Mouse (Mus musculus) kidney, embryonic 14.5 days (tissue): ENCODE data around the gene Lrrc32. TPM values are rescaled to one million over a fixed set of nuclear protein-coding genes. Genes with fewer than 3 reads are reported as not detected.

Source experiments
- ATAC-seq: fragments of 200-750 bp; cut with Nextera tagmentation; 2 replicates; pipeline ENCODE4 v1.8.0; 2017; ENCODE audit warnings: moderate number of reproducible peaks, mild to moderate bottlenecking, moderate TSS enrichment, moderate library complexity; ENCODE audit not compliant: low FRiP score, low TSS enrichment
- H3K27ac ChIP-seq: fragments of 300-500 bp; sonication (generic); 2 replicates; pipeline ENCODE4 v1.5.1; 2014; ENCODE audit warnings: low read depth, mild to moderate bottlenecking, low read length, moderate library complexity, mixed read lengths
- H3K27me3 ChIP-seq: fragments of 300-500 bp; sonication (generic); 2 replicates; pipeline ENCODE4 v1.6.1; 2014; ENCODE audit warnings: mild to moderate bottlenecking, low read length; ENCODE audit not compliant: control insufficient read depth, insufficient read depth
- H3K36me3 ChIP-seq: fragments of 300-500 bp; sonication (generic); 2 replicates; pipeline ENCODE4 v1.6.1; 2014; ENCODE audit warnings: low read length, mixed read lengths; ENCODE audit not compliant: control insufficient read depth, insufficient read depth
- H3K4me1 ChIP-seq: fragments of 300-500 bp; sonication (generic); 2 replicates; pipeline ENCODE4 v1.6.1; 2014; ENCODE audit warnings: low read length, mixed read lengths; ENCODE audit not compliant: control insufficient read depth, insufficient read depth
- H3K4me2 ChIP-seq: fragments of 300-500 bp; sonication (generic); replicated peaks from 2 replicates; pipeline ENCODE4 v1.6.1; 2014; ENCODE audit warnings: low read depth, mild to moderate bottlenecking, low read length
- H3K4me3 ChIP-seq: fragments of 300-500 bp; sonication (generic); 2 replicates; pipeline ENCODE4 v1.5.1; 2014; ENCODE audit warnings: mild to moderate bottlenecking, low read length
- H3K9ac ChIP-seq: fragments of 300-500 bp; sonication (generic); 2 replicates; pipeline ENCODE4 v1.6.1; 2014; ENCODE audit warnings: low read depth, mild to moderate bottlenecking, low read length, moderate library complexity
- H3K9me3 ChIP-seq: fragments of 300-500 bp; sonication (generic); 2 replicates; pipeline ENCODE4 v1.6.1; 2016; ENCODE audit warnings: low read length; ENCODE audit not compliant: control insufficient read depth
- whole genome bisulfite sequencing: fragments of 180-500 bp; shearing (Covaris S2); extraction: QIAGEN DNeasy Blood & Tissue Kit; methylation state at CpG from one replicate; pipeline ENCODE4 v1.1.7; 2014; 5-methylcytosine and 5-hydroxymethylcytosine counted together
- polyA plus RNA-seq: library from polyadenylated mRNA; unstranded; fragments of >200 nt; fragmentation: Nextera tagmentation; extraction: Ambion mirVana; gene quantifications from 2 replicates; pipeline ENCODE4 v1.2.1, GENCODE M21; 2014

Gene Lrrc32
- polyA plus RNA-seq, 1 experiment from 2014 or later = 13.7 TPM

DNA sequence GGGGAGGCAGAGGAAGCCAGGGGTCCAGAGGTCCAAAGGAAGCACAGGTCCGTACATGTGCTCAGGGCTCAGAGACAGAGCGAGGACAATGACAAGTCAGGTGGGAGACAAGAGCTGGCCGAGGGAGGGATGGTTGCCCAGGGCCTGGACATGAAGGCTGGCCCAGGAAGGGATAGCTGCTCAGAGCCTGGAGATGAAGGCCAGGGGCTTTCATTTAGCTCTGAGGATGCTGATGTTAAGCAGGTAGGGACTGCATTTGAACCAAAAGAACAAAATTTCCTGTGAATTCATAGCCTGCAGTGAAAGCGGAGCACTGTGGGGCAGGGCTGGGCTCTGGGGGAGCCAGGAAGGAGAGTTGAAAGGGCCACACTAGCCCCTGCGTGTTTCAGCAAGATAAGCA, 3.2 kb downstream of the Lrrc32 start:
- Histone ChIP-seq H3K9me3 (no peaks in the 10 kb centered on the region), H3K4me1 (peaks cover 33% of the 10 kb centered on the region), H3K27ac (no peak overlapping the region), H3K4me2 (peak overlapping the region; percentile 86), H3K4me3 (no peak overlapping the region), H3K36me3 (peaks cover 4% of the 10 kb centered on the region; the same call in 1 of the 2 replicates), H3K27me3 (no peaks in the 10 kb centered on the region), H3K9ac (0 out of 2 replicates have a peak overlapping the region, but pooled peaks have one; percentile 28)
- 65% methylated on average over 5 of the region's 5 CpGs for WGBS
- no peak for ATAC-seq

DNA sequence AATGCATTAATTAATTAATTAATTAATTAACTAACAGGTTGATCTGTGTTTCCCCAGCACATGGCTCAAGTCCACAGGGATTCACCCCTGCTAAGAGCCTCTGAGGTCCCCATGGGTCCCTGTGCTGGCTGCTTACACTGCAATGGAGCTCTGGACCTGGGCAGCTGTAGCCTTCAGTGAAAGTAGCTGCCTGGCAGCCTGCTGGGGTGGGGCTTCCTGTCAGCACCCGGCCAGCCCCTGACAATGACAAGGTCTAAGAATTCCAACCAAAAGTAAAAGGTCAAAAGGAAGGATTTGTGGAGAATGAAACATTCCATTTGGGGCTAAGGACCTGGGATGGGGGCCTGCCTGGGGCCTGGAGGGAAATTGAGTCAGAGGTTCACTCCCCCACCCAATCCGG, 4.2 kb downstream of the Lrrc32 start:
- H3K9ac ChIP-seq = no peak overlapping the region
- H3K9me3 ChIP-seq = no peaks in the 10 kb centered on the region
- peaks cover 6% of the 10 kb centered on the region; the same call in 1 of the 2 replicates for H3K36me3 ChIP-seq
- no peak overlapping the region for H3K4me2 ChIP-seq
- H3K4me1 ChIP-seq = peaks cover 33% of the 10 kb centered on the region
- no peak for ATAC-seq
- no peaks in the 10 kb centered on the region for H3K27me3 ChIP-seq
- no peak overlapping the region for H3K27ac ChIP-seq
- WGBS = 58% methylated on average over 2 of the region's 2 CpGs
- no peak overlapping the region for H3K4me3 ChIP-seq

DNA sequence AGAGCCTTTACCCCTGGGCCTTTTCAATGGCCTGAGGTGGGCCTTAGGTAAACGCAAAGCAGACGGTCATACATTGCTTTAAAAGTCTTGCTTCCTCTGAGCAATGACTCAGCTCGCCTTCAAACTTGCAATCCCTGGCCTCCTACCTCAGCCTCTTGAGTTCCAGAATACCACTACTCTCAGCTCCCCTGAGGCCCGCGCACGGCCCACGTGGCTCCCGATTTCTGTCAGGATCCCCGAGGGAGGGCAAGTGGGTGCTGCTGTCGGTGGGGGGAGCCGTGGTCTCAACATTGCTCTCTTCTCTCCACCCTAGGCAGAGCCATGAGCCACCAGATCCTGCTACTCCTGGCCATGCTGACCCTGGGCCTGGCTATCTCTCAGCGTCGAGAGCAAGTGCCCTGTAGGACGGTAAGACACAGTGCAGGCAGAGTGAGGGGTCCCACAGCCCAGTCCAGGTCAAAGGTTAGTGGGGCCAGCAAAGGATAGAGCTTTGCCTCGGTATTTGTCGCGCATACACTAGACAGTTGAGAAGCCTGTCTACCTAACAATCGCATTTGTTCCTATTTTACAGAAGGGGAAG, 4.9 kb downstream of the Lrrc32 start:
- WGBS = 70% methylated on average over 18 of the region's 18 CpGs
- ATAC-seq = no peak
- H3K4me3 ChIP-seq = no peak overlapping the region

DNA sequence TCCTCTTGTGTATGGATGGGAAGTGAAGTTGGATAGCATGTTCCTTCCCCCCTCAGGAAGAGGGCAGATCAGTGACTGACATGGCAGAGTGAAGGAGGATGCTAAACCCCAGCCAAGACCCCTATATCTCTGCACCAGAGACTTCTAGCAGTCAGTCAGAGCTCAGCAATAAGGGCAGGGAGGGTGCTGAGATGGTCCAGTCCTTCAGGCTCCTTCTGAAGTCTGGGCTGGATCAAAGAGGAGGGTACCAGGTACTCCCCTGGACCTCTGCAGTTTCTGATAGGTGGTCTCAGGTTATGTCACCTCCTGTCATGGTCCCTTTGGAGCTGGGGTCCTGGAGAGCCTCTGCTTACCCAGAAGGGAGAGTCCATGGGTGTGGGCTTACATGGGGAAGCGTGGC, 6.5 kb downstream of the Lrrc32 start:
- H3K9me3 ChIP-seq = no peaks in the 10 kb centered on the region
- H3K27ac ChIP-seq = no peak overlapping the region
- no peaks in the 10 kb centered on the region for H3K27me3 ChIP-seq
- no peak overlapping the region for H3K9ac ChIP-seq
- no peak overlapping the region for H3K4me2 ChIP-seq
- WGBS = 84% methylated on average over 1 of the region's 1 CpGs
- peaks cover 19% of the 10 kb centered on the region for H3K36me3 ChIP-seq
- H3K4me1 ChIP-seq = peaks cover 26% of the 10 kb centered on the region
- ATAC-seq = no peak
- H3K4me3 ChIP-seq = no peak overlapping the region

More for the DNA sequence above, 4.9 kb downstream of the Lrrc32 start:
- Histone ChIP-seq H3K4me2 (no peak overlapping the region), H3K9me3 (no peaks in the 10 kb centered on the region), H3K4me1 (peaks cover 30% of the 10 kb centered on the region), H3K27me3 (no peaks in the 10 kb centered on the region), H3K9ac (no peak overlapping the region), H3K36me3 (peaks cover 7% of the 10 kb centered on the region), H3K27ac (no peak overlapping the region)

DNA sequence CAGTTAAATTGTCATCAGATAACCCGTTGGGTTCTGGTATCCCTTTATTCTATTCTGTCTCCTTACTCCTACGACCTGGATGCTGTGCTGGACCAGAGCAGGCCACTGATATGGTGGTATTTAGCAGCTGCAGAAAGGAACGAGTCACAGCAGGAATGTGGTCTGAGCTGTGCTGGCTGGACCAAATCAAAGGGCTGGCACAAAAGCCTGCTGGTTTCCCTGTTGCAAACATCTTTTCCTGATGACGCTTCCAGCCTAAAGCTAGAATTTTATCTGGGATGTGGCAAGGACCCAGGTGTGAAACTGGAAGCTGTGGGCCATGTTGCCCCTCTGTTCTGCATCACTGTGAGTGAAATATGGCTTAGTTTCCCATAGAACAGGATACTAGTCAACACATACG, 8.4 kb downstream of the Lrrc32 start:
- Histone ChIP-seq H3K36me3 (peaks cover 19% of the 10 kb centered on the region), H3K4me1 (peaks cover 20% of the 10 kb centered on the region), H3K4me3 (no peak overlapping the region), H3K4me2 (no peak overlapping the region), H3K9me3 (no peaks in the 10 kb centered on the region), H3K9ac (no peak overlapping the region), H3K27ac (no peak overlapping the region), H3K27me3 (no peaks in the 10 kb centered on the region)
- WGBS = 66% methylated on average over 5 of the region's 5 CpGs
- ATAC-seq = no peak

DNA sequence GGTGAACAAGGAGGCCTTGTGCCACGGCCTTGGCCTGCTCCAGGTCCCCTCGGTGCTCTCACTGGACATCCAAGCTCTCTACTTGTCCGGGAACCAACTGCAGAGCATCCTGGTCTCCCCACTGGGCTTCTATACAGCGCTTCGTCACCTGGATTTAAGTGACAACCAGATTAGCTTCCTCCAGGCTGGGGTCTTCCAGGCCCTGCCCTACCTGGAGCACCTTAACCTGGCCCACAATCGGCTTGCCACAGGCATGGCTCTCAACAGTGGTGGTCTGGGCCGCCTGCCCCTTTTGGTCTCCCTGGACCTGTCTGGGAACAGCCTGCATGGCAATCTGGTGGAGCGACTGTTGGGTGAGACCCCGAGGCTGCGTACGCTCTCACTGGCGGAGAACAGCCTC, 9.0 kb downstream of the Lrrc32 start:
- H3K4me1 ChIP-seq = peaks cover 26% of the 10 kb centered on the region
- no peaks in the 10 kb centered on the region for H3K9me3 ChIP-seq
- H3K27ac ChIP-seq = no peak overlapping the region
- ATAC-seq = no peak
- H3K9ac ChIP-seq = no peak overlapping the region
- peaks cover 19% of the 10 kb centered on the region for H3K36me3 ChIP-seq
- no peak overlapping the region for H3K4me3 ChIP-seq
- WGBS = 94% methylated on average over 12 of the region's 12 CpGs
- H3K27me3 ChIP-seq = no peaks in the 10 kb centered on the region
- no peak overlapping the region for H3K4me2 ChIP-seq

DNA sequence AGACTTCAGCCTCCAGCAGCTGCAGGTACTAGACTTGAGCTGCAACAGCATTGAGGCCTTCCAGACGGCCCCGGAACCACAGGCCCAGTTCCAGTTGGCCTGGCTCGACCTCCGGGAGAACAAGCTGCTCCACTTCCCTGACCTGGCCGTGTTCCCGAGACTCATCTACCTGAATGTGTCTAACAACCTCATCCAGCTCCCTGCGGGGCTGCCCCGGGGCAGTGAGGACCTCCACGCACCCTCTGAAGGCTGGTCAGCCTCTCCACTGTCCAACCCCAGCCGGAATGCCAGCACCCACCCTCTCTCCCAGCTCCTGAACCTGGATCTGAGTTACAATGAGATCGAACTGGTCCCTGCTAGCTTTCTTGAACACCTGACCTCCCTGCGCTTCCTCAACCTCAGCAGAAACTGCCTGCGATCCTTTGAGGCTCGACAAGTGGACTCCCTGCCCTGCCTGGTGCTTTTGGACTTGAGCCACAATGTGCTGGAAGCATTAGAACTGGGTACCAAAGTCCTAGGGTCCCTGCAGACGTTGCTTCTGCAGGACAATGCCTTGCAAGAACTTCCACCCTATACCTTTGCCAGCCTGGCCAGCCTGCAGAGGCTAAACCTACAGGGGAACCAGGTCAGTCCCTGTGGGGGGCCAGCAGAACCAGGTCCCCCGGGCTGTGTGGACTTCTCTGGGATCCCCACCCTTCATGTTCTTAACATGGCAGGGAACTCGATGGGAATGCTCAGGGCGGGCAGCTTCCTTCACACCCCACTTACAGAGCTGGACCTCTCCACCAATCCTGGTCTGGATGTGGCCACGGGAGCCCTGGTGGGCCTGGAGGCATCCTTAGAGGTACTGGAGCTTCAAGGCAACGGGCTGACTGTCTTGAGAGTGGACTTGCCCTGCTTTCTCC, 9.8 kb downstream of the Lrrc32 start:
- no peak overlapping the region for H3K27ac ChIP-seq
- WGBS = 79% methylated on average over 20 of the region's 20 CpGs
- H3K36me3 ChIP-seq = peaks cover 19% of the 10 kb centered on the region
- ATAC-seq = no peak
- no peak overlapping the region for H3K9ac ChIP-seq
- no peak overlapping the region for H3K4me3 ChIP-seq
- H3K27me3 ChIP-seq = no peaks in the 10 kb centered on the region
- no peak overlapping the region for H3K4me2 ChIP-seq
- H3K9me3 ChIP-seq = no peaks in the 10 kb centered on the region
- peaks cover 26% of the 10 kb centered on the region for H3K4me1 ChIP-seq

DNA sequence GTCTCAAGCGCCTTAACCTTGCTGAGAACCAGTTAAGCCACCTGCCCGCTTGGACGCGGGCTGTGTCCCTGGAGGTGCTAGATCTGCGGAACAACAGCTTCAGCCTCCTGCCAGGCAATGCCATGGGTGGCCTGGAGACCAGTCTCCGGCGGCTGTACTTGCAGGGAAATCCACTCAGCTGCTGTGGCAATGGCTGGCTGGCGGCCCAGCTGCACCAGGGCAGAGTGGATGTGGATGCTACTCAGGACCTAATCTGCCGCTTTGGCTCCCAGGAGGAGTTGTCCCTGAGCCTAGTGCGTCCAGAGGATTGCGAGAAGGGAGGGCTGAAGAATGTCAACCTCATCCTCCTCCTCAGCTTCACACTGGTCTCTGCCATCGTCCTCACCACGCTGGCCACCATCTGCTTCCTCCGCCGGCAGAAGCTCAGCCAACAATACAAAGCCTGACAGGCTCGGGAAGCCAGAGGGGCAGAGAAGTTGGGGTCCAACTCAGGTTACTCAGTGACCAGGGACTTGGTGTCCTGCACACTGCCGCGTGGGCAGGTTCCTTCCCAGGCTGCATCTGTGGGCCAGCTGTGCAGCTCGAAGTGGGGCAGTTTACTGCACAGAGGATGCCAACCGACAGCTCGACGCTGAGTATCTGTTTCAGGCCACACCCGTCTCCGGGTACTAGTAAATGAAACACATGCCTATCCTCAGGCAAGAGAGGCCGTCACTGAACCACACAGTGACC, 10.6 kb downstream of the Lrrc32 start:
- H3K27ac ChIP-seq = no peak overlapping the region; the same call in 1 of the 2 replicates

More for the DNA sequence above, 10.6 kb downstream of the Lrrc32 start:
- H3K36me3 ChIP-seq = peaks cover 19% of the 10 kb centered on the region
- no peaks in the 10 kb centered on the region for H3K9me3 ChIP-seq
- no peak for ATAC-seq
- H3K27me3 ChIP-seq = no peaks in the 10 kb centered on the region
- 67% methylated on average over 25 of the region's 25 CpGs for WGBS
- peaks cover 26% of the 10 kb centered on the region; the same call in 1 of the 2 replicates for H3K4me1 ChIP-seq
- no peak overlapping the region for H3K4me2 ChIP-seq
- no peak overlapping the region for H3K9ac ChIP-seq
- no peak overlapping the region for H3K4me3 ChIP-seq
